Mouse (Mus musculus) megakaryocyte, embryonic 14.5 days (primary cell): ENCODE data around the gene Trim33.

Source experiments
- FLI1 ChIP-seq: IDR thresholded peaks from 2 replicates; pipeline ENCODE4 v1.6.1; 2012; ENCODE audit warnings: low read length, inconsistent platforms, mixed read lengths
- GATA1 ChIP-seq: IDR thresholded peaks from 3 replicates; pipeline ENCODE4 v1.6.1; 2012; ENCODE audit warnings: mixed read lengths, low read length, inconsistent platforms, borderline replicate concordance

DNA sequence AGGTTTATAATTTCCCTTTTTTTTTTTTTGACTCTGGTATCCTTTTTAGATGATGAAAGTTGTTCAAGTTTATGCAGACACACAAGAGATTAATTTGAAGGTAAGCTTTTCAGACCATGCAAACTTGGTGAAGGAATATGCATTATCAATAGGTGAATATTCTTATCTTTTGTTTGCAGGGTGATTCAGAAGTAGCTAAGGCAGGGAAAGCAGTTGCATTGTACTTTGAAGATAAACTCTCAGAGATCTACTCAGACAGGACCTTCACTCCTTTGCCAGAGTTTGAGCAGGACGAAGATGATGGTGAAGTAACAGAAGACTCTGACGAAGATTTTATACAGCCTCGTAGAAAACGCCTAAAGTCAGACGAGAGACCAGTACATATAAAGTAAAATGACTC is 74.4 kb downstream of the Trim33 start:
- TF ChIP-seq FLI1 (no peak), GATA1 (no peak)
